Mouse (Mus musculus) liver, embryonic 14.5 days (tissue): ENCODE data around the gene Fgfr2. TPM values are rescaled to one million over a fixed set of nuclear protein-coding genes. Genes with fewer than 3 reads are reported as not detected.

Source experiments
- ATAC-seq: fragments of 200-750 bp; cut with Nextera tagmentation; 2 replicates; pipeline ENCODE4 v1.8.0; 2017; ENCODE audit warnings: moderate number of reproducible peaks, mild to moderate bottlenecking, moderate library complexity; ENCODE audit not compliant: insufficient read depth
- DNase-seq, 3 experiments: peaks; one replicate each; pipeline ENCODE4 v3.0.0-alpha.2; 2012 to 2013; ENCODE audit warnings: low read depth in 3 of 3, low spot score in 3 of 3
- H3K27ac ChIP-seq: fragments of 300-500 bp; sonication (generic); 2 replicates; pipeline ENCODE4 v1.5.1; 2014; ENCODE audit warnings: moderate library complexity, mild to moderate bottlenecking, control low read depth, inconsistent platforms
- H3K27me3 ChIP-seq: fragments of 300-500 bp; sonication (generic); 2 replicates; pipeline ENCODE4 v1.6.1; 2014; ENCODE audit warnings: mild to moderate bottlenecking, low read length, moderate library complexity; ENCODE audit not compliant: control insufficient read depth, insufficient read depth
- H3K36me3 ChIP-seq: fragments of 300-500 bp; sonication (generic); replicated peaks from 2 replicates; pipeline ENCODE4 v1.6.1; 2014; ENCODE audit warnings: low read depth; ENCODE audit not compliant: control insufficient read depth, insufficient read depth
- H3K4me1 ChIP-seq, 2 experiments: fragments of 200-500 bp in 1 of 2; fragments of 300-500 bp in 1 of 2; sonication (generic) in 1 of 2; replicated peaks; 2 replicates each; pipeline ENCODE4 v1.6.1; 2012 to 2014; ENCODE audit warnings: antibody characterized with exemption in 1 of 2, inconsistent platforms in 1 of 2, low read length in 1 of 2; ENCODE audit not compliant: control insufficient read depth in 2 of 2, insufficient read depth in 2 of 2
- H3K4me2 ChIP-seq: fragments of 300-500 bp; sonication (generic); 2 replicates; pipeline ENCODE4 v1.6.1; 2014; ENCODE audit warnings: low read depth, mild to moderate bottlenecking, control low read depth, moderate library complexity
- H3K4me3 ChIP-seq, 2 experiments: fragments of 200-500 bp in 1 of 2; fragments of 300-500 bp in 1 of 2; sonication (generic) in 1 of 2; 2 replicates each; pipeline ENCODE4 v1.5.1; 2012 to 2014; ENCODE audit warnings: low read depth in 2 of 2, low read length in 2 of 2, mild to moderate bottlenecking in 2 of 2, control low read depth in 1 of 2, inconsistent platforms in 1 of 2, moderate library complexity in 1 of 2; ENCODE audit not compliant: insufficient read depth in 1 of 2
- H3K9ac ChIP-seq: fragments of 300-500 bp; sonication (generic); replicated peaks from 2 replicates; pipeline ENCODE4 v1.6.1; 2014; ENCODE audit warnings: mild to moderate bottlenecking, control low read depth, moderate library complexity
- H3K9me3 ChIP-seq: fragments of 300-500 bp; sonication (generic); 2 replicates; pipeline ENCODE4 v1.6.1; 2016; ENCODE audit warnings: low read length, mixed read lengths; ENCODE audit not compliant: control insufficient read depth
- CTCF ChIP-seq: IDR thresholded peaks from 2 replicates; pipeline ENCODE4 v1.5.1; 2016; ENCODE audit warnings: antibody characterized with exemption, low read depth, control low read depth
- EP300 ChIP-seq: IDR thresholded peaks from 2 replicates; pipeline ENCODE4 v1.6.1; 2016; ENCODE audit warnings: antibody characterized with exemption, low read depth
- WGBS: fragments of 180-500 bp; shearing (Covaris S2); extraction: QIAGEN DNeasy Blood & Tissue Kit; methylation state at CpG from one replicate; pipeline ENCODE4 v1.1.7; 2014; ENCODE audit not compliant: insufficient replicate concordance; 5-methylcytosine and 5-hydroxymethylcytosine counted together
- polyA plus RNA-seq, 2 experiments: library from polyadenylated mRNA; depleted of rRNA in 1 of 2; stranded (reverse) in 1 of 2; unstranded in 1 of 2; fragments of >200 nt; fragmentation: Nextera tagmentation in 1 of 2; extraction: Ambion mirVana in 1 of 2; gene quantifications; 2 replicates each; pipeline versions ENCODE4 v1.2.1 to v1.2.3; 2012 to 2014

Gene Fgfr2
- polyA plus RNA-seq, 2 experiments: 7.9 to 8.8 TPM

DNA sequence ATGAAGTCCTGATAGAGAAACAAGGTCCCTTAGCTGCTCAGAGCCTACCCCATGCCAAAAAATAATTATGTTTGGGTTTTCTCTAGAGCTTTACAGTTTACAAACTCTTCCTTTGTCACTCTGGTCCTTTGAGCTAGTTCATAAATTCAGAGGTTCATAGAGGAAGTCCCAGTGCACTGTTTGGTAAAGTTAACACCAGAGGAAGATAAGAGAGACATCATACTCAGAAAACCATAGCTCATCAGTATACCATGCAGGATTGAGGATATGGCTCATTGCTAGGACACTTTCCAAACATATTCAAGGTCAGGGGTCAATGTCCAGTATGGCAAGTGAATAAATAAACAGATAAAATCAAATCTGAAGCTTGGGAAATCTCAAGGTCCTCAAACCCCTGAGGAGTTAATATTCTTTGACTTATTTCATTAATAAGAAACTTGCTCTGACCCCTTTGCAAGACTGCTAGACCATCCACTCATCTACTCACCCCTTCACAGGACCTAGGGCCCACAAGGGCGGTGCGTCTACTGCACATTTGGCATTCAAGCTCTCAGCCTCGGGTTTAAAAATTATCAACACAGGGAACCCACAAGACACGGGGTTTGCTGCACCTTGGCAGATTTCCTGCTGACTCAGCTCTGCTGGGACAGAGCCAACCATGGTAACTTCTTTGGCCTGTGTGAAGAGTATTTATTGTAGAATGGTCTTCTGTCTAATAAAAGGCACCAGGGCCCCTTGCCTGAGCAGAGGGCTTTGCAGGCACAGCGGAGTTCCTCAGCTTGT is 797.4 kb downstream of the Fgfr2 start:
- ATAC-seq: no peak
- H3K9ac ChIP-seq: no peak overlapping the region
- no peaks in the 10 kb centered on the region for H3K36me3 ChIP-seq
- H3K9me3 ChIP-seq: no peaks in the 10 kb centered on the region
- H3K4me2 ChIP-seq: no peak overlapping the region
- 22% methylated on average over 5 of the region's 5 CpGs for WGBS
- H3K4me1 ChIP-seq: peaks cover 0 to 5% of the 10 kb centered on the region in 2 experiments; a peak in 1 of 4 replicates
- TF ChIP-seq CTCF (no peak), EP300 (no peak)
- H3K27ac ChIP-seq: no peak overlapping the region
- no peak overlapping the region for H3K4me3 ChIP-seq
- H3K27me3 ChIP-seq: no peaks in the 10 kb centered on the region
- DNase-seq: no peak

GRCm38 (mm10) chr7:132323430-132323829 is 799.7 kb downstream of the Fgfr2 start:
- no peak for DNase-seq
- no peaks in the 10 kb centered on the region for H3K36me3 ChIP-seq
- no peak overlapping the region for H3K4me2 ChIP-seq
- no peaks in the 10 kb centered on the region for H3K27me3 ChIP-seq
- peaks cover 0 to 5% of the 10 kb centered on the region in 2 experiments; a peak in 1 of 4 replicates for H3K4me1 ChIP-seq
- no peaks in the 10 kb centered on the region for H3K9me3 ChIP-seq
- TF ChIP-seq CTCF (no peak), EP300 (no peak)
- WGBS: 19% methylated on average over 5 of the region's 5 CpGs
- H3K4me3 ChIP-seq: no peak overlapping the region
- no peak overlapping the region for H3K9ac ChIP-seq
- no peak for ATAC-seq
- H3K27ac ChIP-seq: no peak overlapping the region

DNA sequence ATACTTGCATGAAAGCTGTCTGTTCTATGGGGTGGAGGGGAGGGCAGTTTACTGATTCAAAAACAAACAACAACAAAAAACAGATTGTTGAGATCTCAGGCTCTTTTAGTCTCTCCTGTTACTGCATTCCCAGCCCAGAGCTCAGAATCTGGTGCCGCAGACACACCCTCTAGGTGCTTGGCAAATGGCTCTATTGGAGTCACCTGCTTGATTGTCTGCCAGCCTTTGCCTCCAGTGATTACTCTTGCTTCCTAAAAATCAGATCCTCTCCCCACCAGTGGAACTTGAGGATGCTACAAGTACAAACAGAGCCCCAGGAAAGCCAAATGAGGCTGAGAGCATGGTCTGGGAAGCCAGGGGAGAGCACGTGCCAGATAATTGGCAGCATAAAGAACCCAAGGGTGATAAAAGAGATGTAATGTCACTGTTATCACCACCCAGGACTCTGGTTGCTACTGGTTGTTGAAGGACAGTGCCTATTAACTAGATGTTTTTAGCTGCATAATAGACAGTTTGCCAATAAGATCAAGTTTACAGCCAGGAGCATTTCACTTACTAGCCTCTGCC is 801.7 kb downstream of the Fgfr2 start:
- Histone ChIP-seq H3K9ac (no peak overlapping the region), H3K4me2 (no peak overlapping the region), H3K4me1 (peaks cover 0 to 5% of the 10 kb centered on the region in 2 experiments; a peak in 1 of 4 replicates), H3K4me3 (no peak overlapping the region), H3K27me3 (peaks cover 9% of the 10 kb centered on the region), H3K9me3 (no peaks in the 10 kb centered on the region), H3K36me3 (no peaks in the 10 kb centered on the region), H3K27ac (no peak overlapping the region)
- ATAC-seq: no peak
- TF ChIP-seq CTCF (no peak), EP300 (no peak)
- WGBS: 74% methylated on average over 2 of the region's 2 CpGs
- DNase-seq: no peak

DNA sequence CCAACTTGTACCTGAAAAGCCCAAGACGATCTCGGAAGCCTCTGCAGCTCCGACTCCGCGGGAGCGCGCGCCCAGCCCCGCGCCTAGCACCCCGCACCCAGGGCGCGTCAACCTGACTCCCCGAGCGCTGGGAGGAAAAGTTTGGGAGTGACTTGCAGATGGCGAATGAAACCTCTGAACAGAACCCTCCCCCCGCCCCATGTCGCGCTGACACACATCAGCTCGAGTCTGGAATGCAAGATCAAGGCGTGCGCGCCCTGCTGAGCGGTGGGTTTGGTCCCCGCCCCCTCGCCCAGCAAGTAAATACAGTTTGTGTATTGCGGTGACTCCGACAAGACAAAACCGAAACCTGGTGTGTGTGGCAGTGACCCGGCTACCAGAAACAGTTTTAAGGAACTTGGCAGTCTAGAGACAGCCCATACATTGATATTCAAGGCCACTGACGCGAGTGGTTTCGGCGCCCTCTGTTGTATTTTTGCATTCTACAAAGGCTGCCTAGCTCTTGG is 806.1 kb downstream of the Fgfr2 start, which contains the start of gene Chst15:
Gene Chst15 (minus strand): TSS at position 193 of the 506 bp plus-strand sequence.
- 0% methylated on average over 34 of the region's 34 CpGs for whole genome bisulfite sequencing
- Histone ChIP-seq H3K36me3 (no peaks in the 10 kb centered on the region), H3K9ac (peak within 1 kb of the TSS; percentile 42), H3K4me1 (no peaks in the 10 kb centered on the region), H3K4me3 (peak within 1 kb of the TSS; percentile 51 to 65), H3K27me3 (peaks cover 14% of the 10 kb centered on the region), H3K27ac (no peak within 1 kb of the TSS), H3K4me2 (peak within 1 kb of the TSS; percentile 84), H3K9me3 (no peaks in the 10 kb centered on the region)
- ATAC-seq (peak; percentile 49; the same call in 1 of the 2 replicates), DNase-seq (no peak)
- TF ChIP-seq EP300 (no peak), CTCF (no peak)
